ENCODE assay signal across 15 mouse cellular contexts in the genomic region with DNA sequence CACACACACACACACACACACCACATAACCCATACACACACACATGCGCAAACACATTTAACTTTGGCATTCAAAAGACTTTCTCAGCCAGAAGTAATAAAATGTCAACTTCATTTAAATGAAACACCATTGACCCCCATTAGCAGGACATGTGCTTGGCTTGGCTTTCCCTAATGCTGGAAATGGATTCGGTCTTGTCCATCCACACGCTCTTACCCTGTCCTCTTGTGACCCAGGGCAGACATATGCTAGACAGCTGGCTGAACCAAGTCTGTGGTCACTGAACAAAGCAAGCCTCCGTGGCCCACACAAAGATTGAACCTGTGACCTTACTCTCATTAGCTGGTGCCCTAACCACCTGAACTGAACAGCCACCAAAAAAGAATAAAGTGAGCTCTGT. TPM values are rescaled to one million over a fixed set of nuclear protein-coding genes. Genes with fewer than 3 reads are reported as not detected.
"Had no signal": no experiment of that assay in that cellular context is flagged by ENCODE, and none has a peak within 500 bp of the region (broad histone marks: within the 10 kb centered on the region; RNA-seq: fewer than 3 reads in every experiment).

No protein-coding gene starts in this region.

- H3K36me3 ChIP-seq: lung, embryonic 15.5 days; midbrain, embryonic 15.5 days; neural tube, embryonic 12.5 days had no signal

- H3K4me1 ChIP-seq: lung, embryonic 15.5 days; megakaryocyte, embryonic 14.5 days; midbrain, embryonic 15.5 days; neural tube, embryonic 12.5 days had no signal

- H3K27me3 ChIP-seq: lung, embryonic 15.5 days; megakaryocyte, embryonic 14.5 days; midbrain, embryonic 15.5 days; neural tube, embryonic 12.5 days had no signal

- H3K4me3 ChIP-seq: layer of hippocampus, adult 2 months; lung, embryonic 15.5 days; megakaryocyte, embryonic 14.5 days; midbrain, embryonic 15.5 days; neural tube, embryonic 12.5 days had no signal

- DNase-seq: kidney, adult 8-10 months; kidney, postnatal 36 days; lung, postnatal 14 days; right cerebral cortex, postnatal 14 days; thymus, postnatal 14 days had no signal

- H3K9me3 ChIP-seq: lung, embryonic 15.5 days; midbrain, embryonic 15.5 days; neural tube, embryonic 12.5 days had no signal

- ATAC-seq: midbrain, embryonic 15.5 days had no signal

- H3K9ac ChIP-seq: lung, embryonic 15.5 days; midbrain, embryonic 15.5 days; neural tube, embryonic 12.5 days had no signal

- H3K4me2 ChIP-seq: liver, embryonic 11.5 days; lung, embryonic 15.5 days; midbrain, embryonic 11.5 days; midbrain, embryonic 15.5 days; neural tube, embryonic 12.5 days had no signal

- H3K27ac ChIP-seq: kidney, postnatal 0 days; layer of hippocampus, adult 2 months; lung, embryonic 15.5 days; macrophage; midbrain, embryonic 15.5 days; neural tube, embryonic 12.5 days; stomach, postnatal 0 days had no signal

RNA-seq across cellular contexts. Expression of a gene that starts 27.3 kb away (rescaled TPM):
- polyA plus RNA-seq: kidney, postnatal 0 days; macrophage; midbrain, embryonic 11.5 days; midbrain, embryonic 15.5 days had no signal
